Mouse (Mus musculus) midbrain, postnatal 0 days (tissue): ENCODE data around the gene 4632433K11Rik. TPM values are rescaled to one million over a fixed set of nuclear protein-coding genes. Genes with fewer than 3 reads are reported as not detected.
A peak's percentile ranks its signal among the peaks of the same experiment; 100 is the strongest.

ENCODE experiments used
- ATAC-seq: fragments of 200-750 bp; cut with Nextera tagmentation; 2 replicates; pipeline ENCODE4 v1.8.0; 2017; ENCODE audit warnings: moderate number of reproducible peaks, mild to moderate bottlenecking, moderate TSS enrichment, moderate library complexity; ENCODE audit not compliant: low FRiP score
- DNase-seq: peaks from one replicate; pipeline ENCODE4 v3.0.0-alpha.2; 2015; ENCODE audit warnings: low spot score
- H3K27ac ChIP-seq: fragments of 300-500 bp; sonication (generic); 2 replicates; pipeline ENCODE4 v1.5.1; 2014; ENCODE audit warnings: low read depth, mild to moderate bottlenecking, low read length, mixed read lengths
- H3K27me3 ChIP-seq: fragments of 300-500 bp; sonication (generic); 2 replicates; pipeline ENCODE4 v1.6.1; 2014; ENCODE audit warnings: low read length, control low read depth, mixed read lengths; ENCODE audit not compliant: insufficient read depth
- H3K36me3 ChIP-seq: fragments of 300-500 bp; sonication (generic); 2 replicates; pipeline ENCODE4 v1.6.1; 2014; ENCODE audit warnings: low read length, control low read depth, mixed read lengths; ENCODE audit not compliant: insufficient read depth
- H3K4me1 ChIP-seq: fragments of 300-500 bp; sonication (generic); 2 replicates; pipeline ENCODE4 v1.6.1; 2014; ENCODE audit warnings: mild to moderate bottlenecking, control low read depth, antibody characterized with exemption, low read length, mixed read lengths; ENCODE audit not compliant: insufficient read depth
- H3K4me2 ChIP-seq: fragments of 300-500 bp; sonication (generic); 2 replicates; pipeline ENCODE4 v1.6.1; 2014; ENCODE audit warnings: low read depth, mild to moderate bottlenecking, low read length, mixed read lengths; ENCODE audit not compliant: poor library complexity, severe bottlenecking
- H3K4me3 ChIP-seq: fragments of 300-500 bp; sonication (generic); 2 replicates; pipeline ENCODE4 v1.5.1; 2014; ENCODE audit warnings: low read depth, mild to moderate bottlenecking, low read length, moderate library complexity
- H3K9ac ChIP-seq: fragments of 300-500 bp; sonication (generic); replicated peaks from 2 replicates; pipeline ENCODE4 v1.6.1; 2014; ENCODE audit warnings: mild to moderate bottlenecking, low read length, moderate library complexity, mixed read lengths; ENCODE audit not compliant: poor library complexity, severe bottlenecking
- H3K9me3 ChIP-seq: fragments of 300-500 bp; sonication (generic); 2 replicates; pipeline ENCODE4 v1.6.1; 2016; ENCODE audit warnings: low read length, control low read depth
- CTCF ChIP-seq: IDR thresholded peaks from 2 replicates; pipeline ENCODE4 v1.5.1; 2016; ENCODE audit warnings: antibody characterized with exemption, mild to moderate bottlenecking
- WGBS: fragments of 180-500 bp; shearing (Covaris S2); extraction: QIAGEN DNeasy Blood & Tissue Kit; methylation state at CpG from one replicate; pipeline ENCODE4 v1.1.7; 2014; 5-methylcytosine and 5-hydroxymethylcytosine counted together
- polyA plus RNA-seq: library from polyadenylated mRNA; unstranded; fragments of >200 nt; fragmentation: Nextera tagmentation; extraction: Ambion mirVana; gene quantifications from 2 replicates; pipeline ENCODE4 v1.2.1, GENCODE M21; 2015
- total RNA-seq: library from RNA; depleted of rRNA; stranded (reverse); fragments of >200 nt; gene quantifications from 2 replicates; pipeline ENCODE4 v1.2.3, GENCODE M21; 2014

Gene 4632433K11Rik
- total and polyA plus RNA-seq, 2 experiments from 2014 or later, result not detected

DNA sequence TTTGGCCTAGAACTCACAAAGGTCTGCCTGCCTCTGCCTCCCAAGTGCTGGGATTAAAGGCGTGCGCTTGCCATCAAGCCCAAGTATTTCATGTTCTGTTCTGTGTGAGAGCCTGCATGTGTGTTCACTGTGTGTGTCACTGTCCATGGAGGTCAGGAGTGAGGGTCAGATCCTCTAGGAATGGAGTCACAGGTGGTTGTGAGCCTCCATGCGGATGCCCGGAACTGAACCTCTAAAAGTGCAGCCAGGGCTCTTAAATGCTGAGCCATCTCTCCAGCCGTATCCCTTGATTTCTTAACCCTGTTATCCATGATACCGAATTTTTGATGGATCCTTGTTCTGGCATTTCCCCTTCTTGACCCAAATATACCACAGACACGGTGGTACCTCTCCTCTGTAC lies 3.1 kb downstream of the 4632433K11Rik start:
- no peak for TF ChIP-seq CTCF
- H3K4me3 ChIP-seq, result no peak overlapping the region
- H3K27ac ChIP-seq, result no peak overlapping the region

DNA sequence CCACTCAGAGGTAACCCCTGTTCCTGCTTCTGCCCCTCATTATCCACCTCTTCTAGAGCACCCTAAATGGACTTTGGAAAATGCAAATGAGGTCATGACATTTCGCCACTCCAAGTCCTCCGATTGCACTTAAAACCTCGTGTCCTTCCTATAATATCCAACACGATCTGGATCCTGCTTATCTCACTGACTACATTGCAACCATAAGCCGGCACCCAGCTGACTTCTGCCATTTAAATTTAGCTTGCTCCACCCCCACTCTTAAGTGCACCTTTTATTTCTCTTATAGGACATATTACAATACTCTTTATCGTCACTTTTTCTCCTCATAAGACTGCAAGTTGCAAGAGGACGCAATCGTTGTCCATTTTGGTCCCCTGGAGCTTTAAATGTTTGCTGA lies 3.5 kb downstream of the 4632433K11Rik start:
- H3K4me2 ChIP-seq, result peak overlapping the region; percentile 59
- peak overlapping the region; percentile 92; the same call in 1 of the 2 replicates for H3K9ac ChIP-seq
- DNase-seq (no peak), ATAC-seq (no peak)
- H3K36me3 ChIP-seq, result peaks cover 27% of the 10 kb centered on the region
- H3K4me3 ChIP-seq, result peak overlapping the region; percentile 59
- no peak for TF ChIP-seq CTCF
- 78% methylated on average over 8 of the region's 8 CpGs for WGBS
- H3K27ac ChIP-seq, result peak overlapping the region; percentile 94
- H3K4me1 ChIP-seq, result peaks cover 6% of the 10 kb centered on the region; the same call in 1 of the 2 replicates
- no peaks in the 10 kb centered on the region for H3K27me3 ChIP-seq
- H3K9me3 ChIP-seq, result no peaks in the 10 kb centered on the region

More for the DNA sequence above, 3.1 kb downstream of the 4632433K11Rik start:
- Histone ChIP-seq H3K9ac (no peak overlapping the region), H3K4me2 (no peak overlapping the region), H3K4me1 (peaks cover 6% of the 10 kb centered on the region; the same call in 1 of the 2 replicates), H3K9me3 (no peaks in the 10 kb centered on the region), H3K27me3 (no peaks in the 10 kb centered on the region), H3K36me3 (peaks cover 31% of the 10 kb centered on the region)
- ATAC-seq (no peak), DNase-seq (no peak)
- WGBS, result 94% methylated on average over 7 of the region's 7 CpGs

DNA sequence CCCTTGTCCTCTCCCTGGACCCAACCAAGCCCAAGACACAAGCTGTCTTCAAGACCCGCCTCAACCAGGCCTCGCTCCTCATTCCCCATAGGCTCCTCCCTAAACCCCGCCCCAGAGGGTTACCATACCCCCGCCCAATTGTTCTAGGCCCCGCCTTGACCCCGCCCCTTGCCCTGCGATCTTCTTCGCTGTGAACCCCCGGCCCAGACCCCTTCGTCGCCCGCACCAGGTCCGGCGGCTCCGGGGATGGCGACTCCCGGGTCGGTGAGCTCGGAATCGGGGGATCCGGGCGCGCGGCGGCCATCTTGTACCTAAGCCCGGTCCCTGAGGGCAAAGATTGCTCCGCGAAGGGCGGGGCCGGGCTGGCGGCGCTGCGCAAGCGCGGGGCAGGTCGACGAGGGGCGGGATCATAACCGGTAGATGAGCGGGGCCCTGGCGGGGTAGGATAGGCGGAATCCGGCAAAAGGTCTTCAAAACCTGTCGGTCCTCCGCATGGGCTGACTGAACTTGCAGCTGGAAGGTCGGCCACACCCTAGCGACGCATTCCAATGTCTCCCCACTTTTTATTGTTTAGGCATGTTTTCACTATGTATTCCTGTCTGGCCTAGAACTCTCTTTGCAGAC lies 4.3 kb downstream of the 4632433K11Rik start, which contains the start of gene Zfp784:
TSS of gene Zfp784 (minus strand) at position 338 of the 624 bp plus-strand sequence.
- H3K4me2 ChIP-seq, result peak within 1 kb of the TSS; percentile 59
- DNase-seq (peak; percentile 93), ATAC-seq (peak; percentile 95)
- peak; percentile 8; the same call in 1 of the 2 replicates for TF ChIP-seq CTCF
- H3K27me3 ChIP-seq, result no peaks in the 10 kb centered on the region
- H3K27ac ChIP-seq, result peak within 1 kb of the TSS; percentile 94
- WGBS, result under 1% methylated on average over 46 of the region's 48 CpGs
- peaks cover 6% of the 10 kb centered on the region; the same call in 1 of the 2 replicates for H3K4me1 ChIP-seq
- peaks cover 21% of the 10 kb centered on the region for H3K36me3 ChIP-seq
- peak within 1 kb of the TSS; percentile 92 for H3K9ac ChIP-seq
- no peaks in the 10 kb centered on the region for H3K9me3 ChIP-seq
- H3K4me3 ChIP-seq, result peak within 1 kb of the TSS; percentile 59

DNA sequence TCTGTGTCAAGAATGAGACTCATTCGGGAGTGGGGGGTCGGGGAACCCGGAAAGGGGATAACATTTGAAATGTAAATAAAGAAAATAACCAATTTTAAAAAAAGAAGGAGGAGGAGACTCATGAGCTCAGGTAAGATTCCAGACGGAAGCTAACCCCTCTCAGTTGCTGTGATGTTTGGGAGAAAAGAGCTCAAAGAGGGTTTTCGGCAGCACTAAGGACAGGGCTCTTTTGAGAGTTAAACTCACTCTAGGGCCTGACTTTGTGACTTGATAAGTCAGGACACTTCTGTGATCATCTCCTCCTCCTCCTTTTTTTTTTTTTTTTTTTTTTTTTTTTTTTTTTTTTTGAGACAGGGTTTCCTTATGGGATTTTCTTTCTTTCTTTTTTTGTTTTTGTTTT lies 5.0 kb downstream of the 4632433K11Rik start:
- H3K9me3 ChIP-seq, result no peaks in the 10 kb centered on the region
- H3K9ac ChIP-seq, result peak overlapping the region; percentile 92
- H3K27me3 ChIP-seq, result no peaks in the 10 kb centered on the region
- H3K36me3 ChIP-seq, result peaks cover 14% of the 10 kb centered on the region
- H3K4me2 ChIP-seq, result peak overlapping the region; percentile 59
- peaks cover 6% of the 10 kb centered on the region; the same call in 1 of the 2 replicates for H3K4me1 ChIP-seq
- no peak for DNase-seq
- ATAC-seq, result no peak
- 28% methylated on average over 5 of the region's 5 CpGs for WGBS
- no peak for TF ChIP-seq CTCF
- H3K4me3 ChIP-seq, result peak overlapping the region; percentile 59
- peak overlapping the region; percentile 94 for H3K27ac ChIP-seq

DNA sequence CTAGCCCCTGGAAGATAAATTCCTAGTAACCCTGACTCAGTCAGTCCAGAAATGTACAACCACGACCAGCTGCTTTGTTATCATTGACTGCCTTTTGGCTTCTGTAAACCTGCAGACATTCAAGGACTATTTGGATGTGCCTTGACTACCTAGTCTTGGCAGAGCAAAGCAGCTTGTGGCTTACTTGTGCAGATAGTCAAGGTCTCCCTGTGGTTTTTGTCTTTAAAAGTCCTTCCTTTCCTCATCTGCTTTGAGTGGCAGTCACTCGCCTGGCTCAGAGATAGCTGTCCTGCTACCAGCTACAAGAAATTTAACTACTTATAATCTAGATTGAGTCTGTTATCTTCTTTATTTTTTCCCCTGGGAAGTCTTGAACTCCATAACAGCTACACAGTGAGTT lies 11.1 kb downstream of the 4632433K11Rik start:
- Histone ChIP-seq H3K9ac (no peak overlapping the region), H3K4me3 (no peak overlapping the region), H3K27me3 (no peaks in the 10 kb centered on the region), H3K4me1 (no peaks in the 10 kb centered on the region), H3K36me3 (no peaks in the 10 kb centered on the region), H3K4me2 (no peak overlapping the region), H3K9me3 (no peaks in the 10 kb centered on the region), H3K27ac (no peak overlapping the region)
- ATAC-seq (no peak), DNase-seq (no peak)
- WGBS, result 87% methylated on average over 2 of the region's 2 CpGs
- TF ChIP-seq CTCF, result no peak

DNA sequence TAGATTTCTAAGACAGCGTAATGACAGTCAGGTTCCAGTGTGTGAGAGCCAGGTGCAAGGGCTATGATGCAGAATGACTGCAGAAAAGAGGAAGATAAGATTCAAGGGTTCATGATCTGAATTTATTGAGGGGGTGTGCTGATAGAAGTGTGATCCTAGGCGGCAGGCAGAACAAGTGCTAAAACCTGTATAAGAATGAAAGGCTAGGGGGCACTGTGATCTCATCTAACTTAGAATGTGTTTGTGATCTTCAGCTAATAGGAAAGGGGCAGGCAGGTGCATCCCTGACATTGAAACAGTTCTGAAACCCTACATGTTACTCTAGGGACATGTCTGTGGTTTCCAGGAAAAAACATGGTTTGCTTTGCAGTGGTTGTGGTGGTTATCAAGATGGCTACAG lies 12.2 kb downstream of the 4632433K11Rik start:
- WGBS, result 72% methylated on average over 2 of the region's 2 CpGs
- Histone ChIP-seq H3K9me3 (no peaks in the 10 kb centered on the region), H3K4me2 (no peak overlapping the region), H3K27me3 (no peaks in the 10 kb centered on the region), H3K36me3 (no peaks in the 10 kb centered on the region), H3K4me1 (peaks cover 3% of the 10 kb centered on the region; the same call in 1 of the 2 replicates), H3K4me3 (no peak overlapping the region), H3K27ac (no peak overlapping the region), H3K9ac (no peak overlapping the region)
- ATAC-seq (no peak), DNase-seq (no peak)
- TF ChIP-seq CTCF, result peak; percentile 40
